Mouse (Mus musculus): ENCODE results near the gene Tnnt3.

DNA sequence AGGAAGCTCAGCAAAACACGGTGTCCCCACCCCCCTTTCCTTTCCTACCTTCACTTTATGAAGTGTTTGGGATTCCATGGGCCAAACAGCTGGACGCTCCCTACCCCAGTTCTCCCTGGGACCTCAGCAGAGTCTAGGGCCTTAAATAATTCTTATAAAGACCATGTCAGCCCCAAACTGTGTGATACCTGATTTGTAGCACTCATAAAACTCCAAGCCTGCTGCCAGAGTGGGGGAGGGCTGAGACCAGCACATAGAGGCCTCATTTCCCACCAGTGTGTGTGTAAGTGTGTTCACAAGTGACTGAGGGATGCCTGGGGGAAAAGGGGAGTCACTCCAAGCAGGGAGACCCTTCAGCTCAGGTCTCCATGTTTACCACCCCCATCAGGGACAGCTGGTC lies 49.2 kb downstream of the Tnnt3 start:
- no peak for TF ChIP-seq POLR2A (IDR thresholded peaks at IDR 0.05; ENCODE audit: insufficient read depth, low read length)
- TF ChIP-seq CTCF (IDR thresholded peaks at IDR 0.05; ENCODE audit: low read depth, low read length), result no peak
- TF ChIP-seq EP300 (IDR thresholded peaks at IDR 0.05; ENCODE audit: insufficient read depth, low read depth, low read length), result no peak
